Mouse (Mus musculus) midbrain, embryonic 16.5 days (tissue): ENCODE measurements around the gene Tdrd9. TPM values are rescaled to one million over a fixed set of nuclear protein-coding genes. Genes with fewer than 3 reads are reported as not detected.

Experiments
- ATAC-seq: fragments of 200-750 bp; cut with Nextera tagmentation; 2 replicates; pipeline ENCODE4 v1.8.0; 2017; ENCODE audit warnings: moderate TSS enrichment
- H3K27ac ChIP-seq: fragments of 300-500 bp; sonication (generic); 2 replicates; pipeline ENCODE4 v1.5.1; 2014; ENCODE audit warnings: mild to moderate bottlenecking, low read length, mixed read lengths
- H3K27me3 ChIP-seq: fragments of 300-500 bp; sonication (generic); 2 replicates; pipeline ENCODE4 v1.6.1; 2014; ENCODE audit warnings: low read depth, low read length, mixed read lengths; ENCODE audit not compliant: control insufficient read depth, insufficient read depth
- H3K36me3 ChIP-seq: fragments of 300-500 bp; sonication (generic); 2 replicates; pipeline ENCODE4 v1.6.1; 2014; ENCODE audit warnings: mild to moderate bottlenecking, low read length, moderate library complexity, mixed read lengths; ENCODE audit not compliant: control insufficient read depth, insufficient read depth
- H3K4me1 ChIP-seq: fragments of 300-500 bp; sonication (generic); 2 replicates; pipeline ENCODE4 v1.6.1; 2014; ENCODE audit warnings: mild to moderate bottlenecking, low read length, mixed read lengths; ENCODE audit not compliant: control insufficient read depth, insufficient read depth
- H3K4me2 ChIP-seq: fragments of 300-500 bp; sonication (generic); 2 replicates; pipeline ENCODE4 v1.6.1; 2014; ENCODE audit warnings: mild to moderate bottlenecking, low read length, mixed read lengths
- H3K4me3 ChIP-seq: fragments of 300-500 bp; sonication (generic); 2 replicates; pipeline ENCODE4 v1.5.1; 2014; ENCODE audit warnings: low read depth, mild to moderate bottlenecking, low read length, moderate library complexity, mixed read lengths
- H3K9ac ChIP-seq: fragments of 300-500 bp; sonication (generic); 2 replicates; pipeline ENCODE4 v1.6.1; 2014; ENCODE audit warnings: low read depth, low read length, mixed read lengths
- H3K9me3 ChIP-seq: fragments of 300-500 bp; sonication (generic); replicated peaks from 2 replicates; pipeline ENCODE4 v1.6.1; 2014; ENCODE audit warnings: mild to moderate bottlenecking, low read length, mixed read lengths; ENCODE audit not compliant: control insufficient read depth, poor library complexity, severe bottlenecking
- WGBS: fragments of 180-500 bp; shearing (Covaris S2); extraction: QIAGEN DNeasy Blood & Tissue Kit; methylation state at CpG from one replicate; pipeline ENCODE4 v1.1.7; 2014; 5-methylcytosine and 5-hydroxymethylcytosine counted together
- polyA plus RNA-seq: library from polyadenylated mRNA; unstranded; fragments of >200 nt; fragmentation: Nextera tagmentation; extraction: Ambion mirVana; gene quantifications from 2 replicates; pipeline ENCODE4 v1.2.1, GENCODE M21; 2015

Tdrd9 gene
- polyA plus RNA-seq, 1 experiment from 2014 or later = 0.29 TPM

- H3K9ac ChIP-seq = no peak overlapping the region
- no peaks in the 10 kb centered on the region for H3K4me1 ChIP-seq
- H3K9me3 ChIP-seq = no peaks in the 10 kb centered on the region
- H3K27ac ChIP-seq = no peak overlapping the region
- WGBS = 62% methylated on average over 5 of the region's 5 CpGs
- no peak overlapping the region for H3K4me2 ChIP-seq
- no peaks in the 10 kb centered on the region for H3K27me3 ChIP-seq
- no peak for ATAC-seq
- no peak overlapping the region for H3K4me3 ChIP-seq
- no peaks in the 10 kb centered on the region for H3K36me3 ChIP-seq
Measured at GRCm38 (mm10) chr12:111951701-111952100, 19.7 kb upstream of the Tdrd9 start.

GRCm38 (mm10) chr12:111956173-111956572, 15.2 kb upstream of the Tdrd9 start:
- H3K4me1 ChIP-seq = no peaks in the 10 kb centered on the region
- no peak overlapping the region for H3K4me3 ChIP-seq
- peaks cover 15% of the 10 kb centered on the region for H3K36me3 ChIP-seq
- H3K27me3 ChIP-seq = no peaks in the 10 kb centered on the region
- no peak for ATAC-seq
- no peaks in the 10 kb centered on the region for H3K9me3 ChIP-seq
- no peak overlapping the region for H3K4me2 ChIP-seq
- no peak overlapping the region for H3K27ac ChIP-seq
- H3K9ac ChIP-seq = no peak overlapping the region
- WGBS = 81% methylated on average over 5 of the region's 5 CpGs

- H3K9ac ChIP-seq = no peak overlapping the region
- H3K4me2 ChIP-seq = no peak overlapping the region
- WGBS = 46% methylated on average over 9 of the region's 9 CpGs
- no peaks in the 10 kb centered on the region for H3K9me3 ChIP-seq
- peaks cover 17% of the 10 kb centered on the region for H3K36me3 ChIP-seq
- H3K4me1 ChIP-seq = no peaks in the 10 kb centered on the region
- H3K4me3 ChIP-seq = no peak overlapping the region
- peak; percentile 17; the same call in 1 of the 2 replicates for ATAC-seq
- H3K27ac ChIP-seq = no peak overlapping the region
- no peaks in the 10 kb centered on the region for H3K27me3 ChIP-seq
Measured at GRCm38 (mm10) chr12:111958101-111958865, 13.1 kb upstream of the Tdrd9 start.

- no peak for ATAC-seq
- Histone ChIP-seq H3K9me3 (no peaks in the 10 kb centered on the region), H3K27me3 (no peaks in the 10 kb centered on the region), H3K36me3 (peaks cover 17% of the 10 kb centered on the region), H3K4me3 (no peak overlapping the region), H3K9ac (no peak overlapping the region), H3K4me2 (no peak overlapping the region), H3K27ac (no peak overlapping the region), H3K4me1 (peaks cover 13% of the 10 kb centered on the region)
- WGBS = 89% methylated on average over 5 of the region's 5 CpGs
Measured at GRCm38 (mm10) chr12:111963339-111963738, 8.0 kb upstream of the Tdrd9 start.

GRCm38 (mm10) chr12:111966683-111967173, 4.6 kb upstream of the Tdrd9 start, which contains the start of gene Atp5mpl:
Gene Atp5mpl (minus strand): TSS chr12:111966977.
- Histone ChIP-seq H3K4me1 (peaks cover 13% of the 10 kb centered on the region), H3K27ac (peak within 1 kb of the TSS; percentile 77), H3K4me2 (peak within 1 kb of the TSS; percentile 72), H3K9me3 (no peaks in the 10 kb centered on the region), H3K27me3 (no peaks in the 10 kb centered on the region; the same call in 1 of the 2 replicates), H3K9ac (peak within 1 kb of the TSS; percentile 92), H3K4me3 (peak within 1 kb of the TSS; percentile 64), H3K36me3 (peaks cover 2% of the 10 kb centered on the region; the same call in 1 of the 2 replicates)
- peak; percentile 94 for ATAC-seq
- 0% methylated on average over 37 of the region's 37 CpGs for WGBS

- Histone ChIP-seq H3K4me2 (no peak overlapping the region), H3K27me3 (no peaks in the 10 kb centered on the region; the same call in 1 of the 2 replicates), H3K4me3 (no peak overlapping the region), H3K9ac (no peak overlapping the region), H3K9me3 (no peaks in the 10 kb centered on the region), H3K27ac (no peak overlapping the region), H3K4me1 (peaks cover 12% of the 10 kb centered on the region), H3K36me3 (no peaks in the 10 kb centered on the region)
- 84% methylated on average over 4 of the region's 4 CpGs for WGBS
- ATAC-seq = no peak
Measured at GRCm38 (mm10) chr12:111970085-111970484, 1.3 kb upstream of the Tdrd9 start.

GRCm38 (mm10) chr12:111972504-111972903, 1.1 kb downstream of the Tdrd9 start:
- Histone ChIP-seq H3K27me3 (no peaks in the 10 kb centered on the region; the same call in 1 of the 2 replicates), H3K4me1 (peaks cover 8% of the 10 kb centered on the region; the same call in 1 of the 2 replicates), H3K4me3 (no peak overlapping the region), H3K36me3 (no peaks in the 10 kb centered on the region), H3K9me3 (no peaks in the 10 kb centered on the region), H3K27ac (no peak overlapping the region), H3K4me2 (no peak overlapping the region), H3K9ac (no peak overlapping the region)
- WGBS = 95% methylated on average over 10 of the region's 10 CpGs
- ATAC-seq = no peak

- Histone ChIP-seq H3K4me2 (no peak overlapping the region), H3K27ac (no peak overlapping the region), H3K9me3 (no peaks in the 10 kb centered on the region), H3K36me3 (no peaks in the 10 kb centered on the region), H3K4me1 (peaks cover 8% of the 10 kb centered on the region; the same call in 1 of the 2 replicates), H3K9ac (no peak overlapping the region), H3K27me3 (no peaks in the 10 kb centered on the region; the same call in 1 of the 2 replicates), H3K4me3 (no peak overlapping the region)
- 85% methylated on average over 6 of the region's 6 CpGs for WGBS
- ATAC-seq = no peak
Measured at GRCm38 (mm10) chr12:111974578-111974977, 3.2 kb downstream of the Tdrd9 start.

GRCm38 (mm10) chr12:111977138-111977537, 5.8 kb downstream of the Tdrd9 start:
- no peaks in the 10 kb centered on the region for H3K36me3 ChIP-seq
- H3K9ac ChIP-seq = no peak overlapping the region
- no peak for ATAC-seq
- peaks cover 8% of the 10 kb centered on the region; the same call in 1 of the 2 replicates for H3K4me1 ChIP-seq
- H3K4me3 ChIP-seq = no peak overlapping the region
- no peak overlapping the region for H3K4me2 ChIP-seq
- H3K27ac ChIP-seq = no peak overlapping the region
- no peaks in the 10 kb centered on the region for H3K27me3 ChIP-seq
- 58% methylated on average over 6 of the region's 6 CpGs for WGBS
- no peaks in the 10 kb centered on the region for H3K9me3 ChIP-seq
